Mouse (Mus musculus) heart, embryonic 14.5 days (tissue): ENCODE data around the gene Olfr780. TPM values are rescaled to one million over a fixed set of nuclear protein-coding genes. Genes with fewer than 3 reads are reported as not detected.

Experiments
- ATAC-seq: fragments of 200-750 bp; cut with Nextera tagmentation; 2 replicates; pipeline ENCODE4 v1.8.0; 2017; ENCODE audit warnings: low read depth, moderate TSS enrichment; ENCODE audit not compliant: insufficient number of reproducible peaks, insufficient read depth, low FRiP score
- H3K27ac ChIP-seq, 2 experiments: fragments of 200-500 bp in 1 of 2; fragments of 300-500 bp in 1 of 2; sonication (generic) in 1 of 2; replicated peaks in 1 of 2; 2 replicates each; pipeline ENCODE4 v1.5.1; 2012 to 2014; ENCODE audit warnings: low read depth in 2 of 2, low read length in 2 of 2, control low read depth in 1 of 2, mild to moderate bottlenecking in 1 of 2, mixed read lengths in 1 of 2; ENCODE audit not compliant: control insufficient read depth in 1 of 2, insufficient read depth in 1 of 2
- H3K27me3 ChIP-seq: fragments of 300-500 bp; sonication (generic); 2 replicates; pipeline ENCODE4 v1.6.1; 2014; ENCODE audit warnings: mild to moderate bottlenecking, low read length, control low read depth; ENCODE audit not compliant: control insufficient read depth, insufficient read depth
- H3K36me3 ChIP-seq: fragments of 300-500 bp; sonication (generic); 2 replicates; pipeline ENCODE4 v1.6.1; 2014; ENCODE audit warnings: mild to moderate bottlenecking, control low read depth, low read length, mixed read lengths; ENCODE audit not compliant: control insufficient read depth, insufficient read depth
- H3K4me1 ChIP-seq, 2 experiments: fragments of 200-500 bp in 1 of 2; fragments of 300-500 bp in 1 of 2; sonication (generic) in 1 of 2; 2 replicates each; pipeline ENCODE4 v1.6.1; 2012 to 2014; ENCODE audit warnings: low read length in 2 of 2, control low read depth in 1 of 2, mixed read lengths in 1 of 2; ENCODE audit not compliant: control insufficient read depth in 2 of 2, insufficient read depth in 2 of 2
- H3K4me2 ChIP-seq: fragments of 300-500 bp; sonication (generic); 2 replicates; pipeline ENCODE4 v1.6.1; 2014; ENCODE audit warnings: mild to moderate bottlenecking, low read length
- H3K4me3 ChIP-seq, 2 experiments: fragments of 200-500 bp in 1 of 2; fragments of 300-500 bp in 1 of 2; sonication (generic) in 1 of 2; 2 replicates each; pipeline ENCODE4 v1.5.1; 2012 to 2014; ENCODE audit warnings: low read length in 2 of 2, mild to moderate bottlenecking in 2 of 2, control low read depth in 1 of 2, low read depth in 1 of 2, moderate library complexity in 1 of 2; ENCODE audit not compliant: control insufficient read depth in 1 of 2, insufficient read depth in 1 of 2
- H3K9ac ChIP-seq: fragments of 300-500 bp; sonication (generic); 2 replicates; pipeline ENCODE4 v1.6.1; 2014; ENCODE audit warnings: mild to moderate bottlenecking, low read length
- H3K9me3 ChIP-seq: fragments of 300-500 bp; sonication (generic); 2 replicates; pipeline ENCODE4 v1.6.1; 2016; ENCODE audit warnings: low read length, control low read depth; ENCODE audit not compliant: control insufficient read depth
- WGBS: fragments of 180-500 bp; shearing (Covaris S2); extraction: QIAGEN DNeasy Blood & Tissue Kit; methylation state at CpG from one replicate; pipeline ENCODE4 v1.1.7; 2014; 5-methylcytosine and 5-hydroxymethylcytosine counted together
- polyA plus RNA-seq: library from polyadenylated mRNA; unstranded; fragments of >200 nt; fragmentation: Nextera tagmentation; extraction: Ambion mirVana; gene quantifications from 2 replicates; pipeline ENCODE4 v1.2.1, GENCODE M21; 2014

Olfr780 gene
- polyA plus RNA-seq, 1 experiment from 2014 or later, result not detected

GRCm38 (mm10) chr10:129357307-129357706 lies 39.4 kb downstream of the Olfr780 start:
- Histone ChIP-seq H3K9ac (no peak overlapping the region), H3K27me3 (no peaks in the 10 kb centered on the region), H3K27ac (no peak overlapping the region), H3K4me3 (no peak overlapping the region), H3K36me3 (no peaks in the 10 kb centered on the region), H3K4me1 (no peaks in the 10 kb centered on the region), H3K4me2 (no peak overlapping the region), H3K9me3 (no peaks in the 10 kb centered on the region)
- ATAC-seq, result no peak
- 68% methylated on average over 5 of the region's 5 CpGs for WGBS

Other genes with a start within 250 kb of the Olfr780 start
- gene Olfr766-ps1, start 249.1 kb upstream of the Olfr780 start, polyA plus RNA-seq, result not detected in 2 replicates
- gene Olfr767, start 235.2 kb upstream of the Olfr780 start, polyA plus RNA-seq, result not detected in 2 replicates
- not detected in 2 replicates for gene Olfr768, start 218.7 kb upstream of the Olfr780 start, polyA plus RNA-seq
- gene Olfr769, start 200.3 kb upstream of the Olfr780 start, polyA plus RNA-seq, result not detected in 2 replicates
- gene Olfr770, start 179.1 kb upstream of the Olfr780 start, polyA plus RNA-seq, result not detected in 2 replicates
- gene Olfr771, start 153.4 kb upstream of the Olfr780 start, polyA plus RNA-seq, result not detected in 2 replicates
- not detected in 2 replicates for gene Olfr772, start 140.2 kb upstream of the Olfr780 start, polyA plus RNA-seq
- not detected in 2 replicates for gene Olfr773, start 130.7 kb upstream of the Olfr780 start, polyA plus RNA-seq
- gene Olfr774, start 81.9 kb upstream of the Olfr780 start, polyA plus RNA-seq, result not detected in 2 replicates
- gene Olfr775, start 69.7 kb upstream of the Olfr780 start, polyA plus RNA-seq, result not detected in 2 replicates
- not detected in 2 replicates for gene Olfr776, start 59.0 kb upstream of the Olfr780 start, polyA plus RNA-seq
- not detected in 2 replicates for gene Olfr777, start 46.6 kb upstream of the Olfr780 start, polyA plus RNA-seq
- gene Olfr781, start 10.7 kb downstream of the Olfr780 start, polyA plus RNA-seq, result not detected in 2 replicates
- gene Olfr782, start 30.7 kb downstream of the Olfr780 start, polyA plus RNA-seq, result not detected in 2 replicates
- 0.08 and 0.09 TPM in 2 replicates for gene Olfr784, start 66.0 kb downstream of the Olfr780 start, polyA plus RNA-seq
- not detected in 2 replicates for gene Olfr785, start 87.3 kb downstream of the Olfr780 start, polyA plus RNA-seq
- not detected in 2 replicates for gene Olfr786, start 109.2 kb downstream of the Olfr780 start, polyA plus RNA-seq
- not detected in 2 replicates for gene Olfr787, start 143.7 kb downstream of the Olfr780 start, polyA plus RNA-seq
- not detected in 2 replicates for gene Olfr788, start 152.9 kb downstream of the Olfr780 start, polyA plus RNA-seq
- gene Olfr789, start 166.6 kb downstream of the Olfr780 start, polyA plus RNA-seq, result not detected in 2 replicates
- gene Olfr790, start 180.4 kb downstream of the Olfr780 start, polyA plus RNA-seq, result not detected in 2 replicates
- not detected in 2 replicates for gene Olfr791, start 203.7 kb downstream of the Olfr780 start, polyA plus RNA-seq
- not detected in 2 replicates for gene Olfr792, start 221.0 kb downstream of the Olfr780 start, polyA plus RNA-seq
- not detected in 2 replicates for gene Olfr794, start 249.5 kb downstream of the Olfr780 start, polyA plus RNA-seq